Mouse (Mus musculus): ENCODE measurements at regions not wholly inside any gene's neighbourhood (a gene's known extent, or its start where the extent isn't known, plus 50 kb on each side); places are given as distances from the start of the nearest gene placed in this dataset.

GRCm38 (mm10) chr2:166230617-166231016 lies 75.2 kb upstream of the Sulf2 start:
- TF ChIP-seq CTCF (IDR thresholded peaks at IDR 0.05; ENCODE audit: low read depth), result no peak
- no peak for TF ChIP-seq EP300 (IDR thresholded peaks at IDR 0.05; ENCODE audit: low read depth)

Data from liver, postnatal 0 days (tissue).